Mouse (Mus musculus): Measurements from ENCODE around the gene Itgb7. TPM values are rescaled to one million over a fixed set of nuclear protein-coding genes. Genes with fewer than 3 reads are reported as not detected.

Gene Itgb7
- total and polyA plus RNA-seq, 3 experiments = 7.4 to 15.2 TPM; not detected in 1

GRCm38 (mm10) chr15:102231748-102232147 is at the start of gene Itgb7 (continued):
- peak; percentile 73; the same call in 1 of the 2 replicates for TF ChIP-seq ELF1 (IDR thresholded peaks at IDR 0.05; ENCODE audit: low read depth, low read length)

- peaks cover 12 to 50% of the 10 kb centered on the region in 2 experiments for H3K4me1 ChIP-seq (ENCODE audit: control insufficient read depth in 1 of 2, insufficient read depth in 2 of 2, low read length in 2 of 2)
- no peaks in the 10 kb centered on the region for H3K9me3 ChIP-seq (replicated peaks; ENCODE audit: insufficient read depth, low read length)
- no peak overlapping the region for H3K27ac ChIP-seq (ENCODE audit: control insufficient read depth, low read depth, low read length)
- no peak for DNase-seq (ENCODE audit: low read depth, low spot score)
- no peak overlapping the region for H3K9ac ChIP-seq (ENCODE audit: control insufficient read depth, low read depth, low read length, poor library complexity, severe bottlenecking)
- no peak overlapping the region for H3K4me3 ChIP-seq (ENCODE audit: control insufficient read depth in 1 of 2, insufficient read depth in 1 of 2, low read depth in 2 of 2, low read length in 2 of 2)
- no peaks in the 10 kb centered on the region for H3K27me3 ChIP-seq (ENCODE audit: control insufficient read depth in 1 of 2, insufficient read depth in 2 of 2, low read length in 2 of 2)
- H3K79me2 ChIP-seq (ENCODE audit: control insufficient read depth, insufficient read depth, low read length, poor library complexity) = peaks cover 24% of the 10 kb centered on the region
- TF ChIP-seq SIN3A (IDR thresholded peaks at IDR 0.05; ENCODE audit: low read length) (no peak), CHD2 (IDR thresholded peaks at IDR 0.05; ENCODE audit: low read length) (no peak)
- peaks cover 0 to 38% of the 10 kb centered on the region in 2 experiments; a peak in 2 of 4 replicates for H3K36me3 ChIP-seq (ENCODE audit: control insufficient read depth in 1 of 2, insufficient read depth in 2 of 2, low read length in 2 of 2)
These were observed 48.9 kb upstream of the Itgb7 start for GRCm38 (mm10) chr15:102280623-102281022.

- Histone ChIP-seq H3K27me3 (ENCODE audit: control insufficient read depth in 1 of 2, insufficient read depth in 2 of 2, low read length in 2 of 2) (no peaks in the 10 kb centered on the region), H3K9me3 (replicated peaks; ENCODE audit: insufficient read depth, low read length) (no peaks in the 10 kb centered on the region), H3K4me1 (ENCODE audit: control insufficient read depth in 1 of 2, insufficient read depth in 2 of 2, low read length in 2 of 2) (peaks cover 12 to 48% of the 10 kb centered on the region in 2 experiments), H3K9ac (ENCODE audit: control insufficient read depth, low read depth, low read length, poor library complexity, severe bottlenecking) (peak overlapping the region; percentile 91), H3K79me2 (ENCODE audit: control insufficient read depth, insufficient read depth, low read length, poor library complexity) (peaks cover 24% of the 10 kb centered on the region), H3K36me3 (ENCODE audit: control insufficient read depth in 1 of 2, insufficient read depth in 2 of 2, low read length in 2 of 2) (peaks cover 0 to 38% of the 10 kb centered on the region in 2 experiments; a peak in 2 of 4 replicates), H3K4me3 (ENCODE audit: control insufficient read depth in 1 of 2, insufficient read depth in 1 of 2, low read depth in 2 of 2, low read length in 2 of 2) (peak overlapping the region; percentile 67 to 91), H3K27ac (ENCODE audit: control insufficient read depth, low read depth, low read length) (peak overlapping the region; percentile 69)
- peak; percentile 67 for DNase-seq (ENCODE audit: low read depth, low spot score)
- no peak for TF ChIP-seq HCFC1 (IDR thresholded peaks at IDR 0.05; ENCODE audit: low read depth, low read length)
- no peak; a peak in 1 of 4 replicates for TF ChIP-seq POLR2A (IDR thresholded peaks at IDR 0.05; ENCODE audit: control insufficient read depth in 1 of 2, insufficient read depth in 1 of 2, low read depth in 1 of 2, low read length in 2 of 2, poor library complexity in 1 of 2)
- TF ChIP-seq ETS1 (IDR thresholded peaks at IDR 0.05; ENCODE audit: low read depth, low read length) = no peak
These were observed 48.2 kb upstream of the Itgb7 start for GRCm38 (mm10) chr15:102279783-102280520.

GRCm38 (mm10) chr15:102279092-102279782 is 47.5 kb upstream of the Itgb7 start, which contains the start of gene Mfsd5:
Mfsd5 (plus strand) TSS chr15:102279454.
- Histone ChIP-seq H3K9me3 (replicated peaks; ENCODE audit: insufficient read depth, low read length) (no peaks in the 10 kb centered on the region), H3K27me3 (ENCODE audit: control insufficient read depth in 1 of 2, insufficient read depth in 2 of 2, low read length in 2 of 2) (no peaks in the 10 kb centered on the region), H3K4me3 (ENCODE audit: control insufficient read depth in 1 of 2, insufficient read depth in 1 of 2, low read depth in 2 of 2, low read length in 2 of 2) (peak within 1 kb of the TSS; percentile 67 to 91), H3K4me1 (ENCODE audit: control insufficient read depth in 1 of 2, insufficient read depth in 2 of 2, low read length in 2 of 2) (peaks cover 12 to 41% of the 10 kb centered on the region in 2 experiments), H3K27ac (ENCODE audit: control insufficient read depth, low read depth, low read length) (peak within 1 kb of the TSS; percentile 69), H3K36me3 (ENCODE audit: control insufficient read depth in 1 of 2, insufficient read depth in 2 of 2, low read length in 2 of 2) (peaks cover 0 to 36% of the 10 kb centered on the region in 2 experiments; a peak in 2 of 4 replicates), H3K79me2 (ENCODE audit: control insufficient read depth, insufficient read depth, low read length, poor library complexity) (peaks cover 24% of the 10 kb centered on the region), H3K9ac (ENCODE audit: control insufficient read depth, low read depth, low read length, poor library complexity, severe bottlenecking) (peak within 1 kb of the TSS; percentile 91)
- DNase-seq (ENCODE audit: low read depth, low spot score) = peak; percentile 97
- no peak for TF ChIP-seq E2F4 (IDR thresholded peaks at IDR 0.05; ENCODE audit: borderline replicate concordance, low read depth, low read length)
- peak; percentile 50; the same call in 1 of the 2 replicates for TF ChIP-seq NRF1 (IDR thresholded peaks at IDR 0.05; ENCODE audit: insufficient read depth, low read depth, low read length, poor library complexity, severe bottlenecking)
- peak; percentile 98 for TF ChIP-seq POLR2AphosphoS2 (IDR thresholded peaks at IDR 0.05; ENCODE audit: low read length)
- TF ChIP-seq ZC3H11A (IDR thresholded peaks at IDR 0.05; ENCODE audit: low read depth, low read length) = no peak
- TF ChIP-seq MAFK (IDR thresholded peaks at IDR 0.05; ENCODE audit: borderline replicate concordance, low read depth, low read length) = no peak
- peak; percentile 99 for TF ChIP-seq ELF1 (IDR thresholded peaks at IDR 0.05; ENCODE audit: low read depth, low read length)
- peak; percentile 100 for TF ChIP-seq USF1 (IDR thresholded peaks at IDR 0.05; ENCODE audit: low read depth, low read length)
- TF ChIP-seq MXI1 (IDR thresholded peaks at IDR 0.05; ENCODE audit: low read depth, low read length) = peak; percentile 96
- TF ChIP-seq CHD2 (IDR thresholded peaks at IDR 0.05; ENCODE audit: low read length) = no peak
- no peak for TF ChIP-seq GABPA (IDR thresholded peaks at IDR 0.05; ENCODE audit: low read depth, low read length)
- 0 out of 2 replicates have a peak, but pooled peaks have one; percentile 31 for TF ChIP-seq UBTF (IDR thresholded peaks at IDR 0.05; ENCODE audit: borderline replicate concordance, insufficient read depth, low read depth, low read length)
- no peak for TF ChIP-seq POLR2AphosphoS5 (IDR thresholded peaks at IDR 0.05; ENCODE audit: borderline replicate concordance, low read depth, low read length)
- peak; percentile 62; the same call in 1 of the 2 replicates for TF ChIP-seq CHD1 (IDR thresholded peaks at IDR 0.05; ENCODE audit: low read depth, low read length)
- TF ChIP-seq ZKSCAN1 (IDR thresholded peaks at IDR 0.05; ENCODE audit: low read depth, low read length) = no peak
- peak; percentile 26 for TF ChIP-seq ZNF384 (IDR thresholded peaks at IDR 0.05; ENCODE audit: low read depth, low read length)
- TF ChIP-seq MAZ (IDR thresholded peaks at IDR 0.05; ENCODE audit: low read depth, low read length) = peak; percentile 96

Measured in MEL (cell line).